Mouse (Mus musculus): Measurements from ENCODE around the gene Kti12. TPM values are rescaled to one million over a fixed set of nuclear protein-coding genes. Genes with fewer than 3 reads are reported as not detected.

The Kti12 gene
- polyA plus RNA-seq, 1 experiment: 62.8 TPM

DNA sequence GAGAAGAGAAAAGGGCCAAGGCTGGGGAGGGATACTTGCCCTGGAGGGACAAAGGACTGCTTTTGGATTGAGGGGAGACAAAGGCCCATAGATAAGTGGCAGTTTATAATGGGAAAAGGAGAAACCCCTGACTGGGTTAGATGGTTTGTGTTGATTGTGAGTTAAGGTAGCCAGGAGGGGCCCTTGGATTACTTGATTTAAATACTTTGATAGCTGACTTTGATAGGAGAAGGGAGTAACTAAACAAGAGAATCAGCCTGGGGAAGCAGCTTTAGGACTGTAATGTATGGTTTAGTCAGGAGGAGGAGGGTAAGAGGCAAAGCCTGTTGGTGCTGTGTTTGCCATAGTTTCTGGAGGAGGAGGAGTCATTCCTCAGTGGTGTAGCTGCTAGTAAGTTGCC is 4.2 kb upstream of the Kti12 start:
- TF ChIP-seq MYOG (IDR thresholded peaks at IDR 0.05; ENCODE audit: control insufficient read depth, extremely low read depth, insufficient read length): no peak
- TF ChIP-seq USF1 (IDR thresholded peaks at IDR 0.05; ENCODE audit: low read depth): no peak
- TF ChIP-seq MYOD1 (IDR thresholded peaks at IDR 0.05; ENCODE audit: control insufficient read depth, insufficient read length, low read depth): no peak
- no peak for TF ChIP-seq FOSL1 (IDR thresholded peaks at IDR 0.05; ENCODE audit: insufficient read depth, low read length, poor library complexity, severe bottlenecking)
- TF ChIP-seq CTCF (IDR thresholded peaks at IDR 0.05; ENCODE audit: control insufficient read depth, insufficient read depth, insufficient read length): no peak
- TF ChIP-seq MAX (IDR thresholded peaks at IDR 0.05): no peak
- no peak for TF ChIP-seq CEBPB (IDR thresholded peaks at IDR 0.05; ENCODE audit: low read depth)
- H3K4me3 ChIP-seq (ENCODE audit: insufficient read depth, poor library complexity, severe bottlenecking): no peak overlapping the region
- H3K79me3 ChIP-seq (ENCODE audit: low read depth): peaks cover 9% of the 10 kb centered on the region
- H3K36me3 ChIP-seq (ENCODE audit: control insufficient read depth, insufficient read depth): peaks cover under 1% of the 10 kb centered on the region
- H3K79me2 ChIP-seq (ENCODE audit: control insufficient read depth, insufficient read depth): peaks cover 36% of the 10 kb centered on the region
- no peaks in the 10 kb centered on the region for H3K27me3 ChIP-seq (ENCODE audit: control insufficient read depth, insufficient read depth, insufficient read length)
- H3ac ChIP-seq (ENCODE audit: control insufficient read depth, insufficient read length, low read depth): no peak overlapping the region

- H3K36me3 ChIP-seq (ENCODE audit: control insufficient read depth, insufficient read depth): peaks cover 19% of the 10 kb centered on the region
- H3K79me2 ChIP-seq (ENCODE audit: control insufficient read depth, insufficient read depth): peaks cover 40% of the 10 kb centered on the region
- no peak for TF ChIP-seq USF1 (IDR thresholded peaks at IDR 0.05; ENCODE audit: low read depth)
- no peak for TF ChIP-seq CTCF (IDR thresholded peaks at IDR 0.05; ENCODE audit: control insufficient read depth, insufficient read depth, insufficient read length)
- no peak for TF ChIP-seq MYOG (IDR thresholded peaks at IDR 0.05; ENCODE audit: control insufficient read depth, extremely low read depth, insufficient read length)
- no peak for TF ChIP-seq FOSL1 (IDR thresholded peaks at IDR 0.05; ENCODE audit: insufficient read depth, low read length, poor library complexity, severe bottlenecking)
- TF ChIP-seq CEBPB (IDR thresholded peaks at IDR 0.05; ENCODE audit: low read depth): no peak
- TF ChIP-seq MAX (IDR thresholded peaks at IDR 0.05): no peak
- no peak for TF ChIP-seq MYOD1 (IDR thresholded peaks at IDR 0.05; ENCODE audit: control insufficient read depth, insufficient read length, low read depth)
- peaks cover 22% of the 10 kb centered on the region for H3K79me3 ChIP-seq (ENCODE audit: low read depth)
- no peaks in the 10 kb centered on the region for H3K27me3 ChIP-seq (ENCODE audit: control insufficient read depth, insufficient read depth, insufficient read length)
- H3ac ChIP-seq (ENCODE audit: control insufficient read depth, insufficient read length, low read depth): no peak overlapping the region
- no peak overlapping the region for H3K4me3 ChIP-seq (ENCODE audit: insufficient read depth, poor library complexity, severe bottlenecking)
Measured at GRCm38 (mm10) chr4:108845824-108846569, 1.6 kb upstream of the Kti12 start.

GRCm38 (mm10) chr4:108848505-108848848 is 892 bp downstream of the Kti12 start, which contains the start of gene A730015C16Rik:
A730015C16Rik (minus strand) TSS chr4:108848619.
- Histone ChIP-seq H3K4me3 (ENCODE audit: insufficient read depth, poor library complexity, severe bottlenecking) (peak within 1 kb of the TSS; percentile 87), H3K36me3 (ENCODE audit: control insufficient read depth, insufficient read depth) (peaks cover 19% of the 10 kb centered on the region), H3ac (ENCODE audit: control insufficient read depth, insufficient read length, low read depth) (peak within 1 kb of the TSS; percentile 89), H3K79me3 (ENCODE audit: low read depth) (peaks cover 22% of the 10 kb centered on the region), H3K79me2 (ENCODE audit: control insufficient read depth, insufficient read depth) (peaks cover 40% of the 10 kb centered on the region), H3K27me3 (ENCODE audit: control insufficient read depth, insufficient read depth, insufficient read length) (no peaks in the 10 kb centered on the region)
- TF ChIP-seq CTCF (IDR thresholded peaks at IDR 0.05; ENCODE audit: control insufficient read depth, insufficient read depth, insufficient read length) (no peak), USF1 (IDR thresholded peaks at IDR 0.05; ENCODE audit: low read depth) (no peak), CEBPB (IDR thresholded peaks at IDR 0.05; ENCODE audit: low read depth) (no peak), FOSL1 (IDR thresholded peaks at IDR 0.05; ENCODE audit: insufficient read depth, low read length, poor library complexity, severe bottlenecking) (no peak), MYOD1 (IDR thresholded peaks at IDR 0.05; ENCODE audit: control insufficient read depth, insufficient read length, low read depth) (no peak), MYOG (IDR thresholded peaks at IDR 0.05; ENCODE audit: control insufficient read depth, extremely low read depth, insufficient read length) (no peak), MAX (IDR thresholded peaks at IDR 0.05) (no peak)

DNA sequence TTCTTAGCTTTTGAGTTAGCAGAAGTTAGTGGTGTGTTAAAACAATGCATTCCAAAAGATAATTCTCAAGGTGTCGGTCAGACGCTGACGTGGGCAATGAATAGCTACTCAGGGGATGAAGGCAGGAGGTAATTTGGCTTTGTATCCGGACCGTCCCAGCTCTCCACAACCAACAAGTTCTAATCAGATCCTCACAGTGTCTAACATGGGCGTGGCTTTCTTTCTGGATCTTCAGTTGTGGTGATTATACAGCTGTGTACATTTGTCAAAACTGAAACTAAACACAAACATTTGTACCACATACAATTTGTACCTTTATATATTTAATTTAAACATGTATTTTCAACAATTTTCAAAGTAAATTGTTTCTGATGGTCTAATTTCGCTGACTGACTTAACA is 19.2 kb downstream of the Kti12 start:
- H3ac ChIP-seq (ENCODE audit: control insufficient read depth, insufficient read length, low read depth): no peak overlapping the region
- no peaks in the 10 kb centered on the region for H3K27me3 ChIP-seq (ENCODE audit: control insufficient read depth, insufficient read depth, insufficient read length)
- TF ChIP-seq MYOG (IDR thresholded peaks at IDR 0.05; ENCODE audit: control insufficient read depth, extremely low read depth, insufficient read length): no peak
- no peaks in the 10 kb centered on the region for H3K79me3 ChIP-seq (ENCODE audit: low read depth)
- no peaks in the 10 kb centered on the region for H3K79me2 ChIP-seq (ENCODE audit: control insufficient read depth, insufficient read depth)
- no peaks in the 10 kb centered on the region for H3K36me3 ChIP-seq (ENCODE audit: control insufficient read depth, insufficient read depth)
- H3K4me3 ChIP-seq (ENCODE audit: insufficient read depth, poor library complexity, severe bottlenecking): no peak overlapping the region

DNA sequence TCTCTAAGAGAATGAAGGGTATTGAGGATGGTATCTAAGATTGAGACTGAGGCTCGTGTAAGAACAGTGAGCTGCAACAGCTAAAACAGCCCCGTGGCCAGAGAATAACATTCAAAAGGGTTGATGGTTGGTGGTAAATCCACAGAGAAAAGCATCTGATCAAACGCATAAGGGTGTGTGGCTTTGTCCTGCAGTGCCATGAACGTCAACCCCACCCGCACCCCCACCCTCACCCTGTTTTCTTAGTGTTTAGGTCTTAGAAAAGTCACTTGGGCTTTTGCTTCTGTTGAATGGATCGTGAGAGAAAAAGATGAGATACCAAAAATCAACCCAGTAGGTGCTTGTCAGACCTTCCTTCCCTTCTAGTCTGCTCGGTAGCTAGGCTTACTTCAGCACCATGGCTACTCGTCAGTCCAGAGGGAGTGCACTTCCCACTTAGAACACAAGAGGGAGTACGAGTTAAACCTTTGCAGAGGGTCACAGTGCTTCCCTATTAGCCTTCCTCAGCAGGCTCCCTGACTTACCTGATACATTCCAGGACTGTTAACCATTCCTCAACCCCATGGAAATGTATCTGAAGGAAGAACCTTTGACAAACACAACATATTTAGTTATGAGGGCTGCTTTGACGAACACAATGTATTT is 22.3 kb downstream of the Kti12 start:
- no peaks in the 10 kb centered on the region for H3K79me2 ChIP-seq (ENCODE audit: control insufficient read depth, insufficient read depth)
- no peaks in the 10 kb centered on the region for H3K36me3 ChIP-seq (ENCODE audit: control insufficient read depth, insufficient read depth)
- no peaks in the 10 kb centered on the region for H3K27me3 ChIP-seq (ENCODE audit: control insufficient read depth, insufficient read depth, insufficient read length)
- no peak overlapping the region for H3K4me3 ChIP-seq (ENCODE audit: insufficient read depth, poor library complexity, severe bottlenecking)
- no peak overlapping the region for H3ac ChIP-seq (ENCODE audit: control insufficient read depth, insufficient read length, low read depth)
- TF ChIP-seq FOSL1 (IDR thresholded peaks at IDR 0.05; ENCODE audit: insufficient read depth, low read length, poor library complexity, severe bottlenecking) (no peak), MYOD1 (IDR thresholded peaks at IDR 0.05; ENCODE audit: control insufficient read depth, insufficient read length, low read depth) (no peak), MAX (IDR thresholded peaks at IDR 0.05) (no peak), CEBPB (IDR thresholded peaks at IDR 0.05; ENCODE audit: low read depth) (no peak), USF1 (IDR thresholded peaks at IDR 0.05; ENCODE audit: low read depth) (no peak), CTCF (IDR thresholded peaks at IDR 0.05; ENCODE audit: control insufficient read depth, insufficient read depth, insufficient read length) (no peak), MYOG (IDR thresholded peaks at IDR 0.05; ENCODE audit: control insufficient read depth, extremely low read depth, insufficient read length) (no peak)
- no peaks in the 10 kb centered on the region for H3K79me3 ChIP-seq (ENCODE audit: low read depth)

All from C2C12 (cell line).